Mouse (Mus musculus) heart, embryonic 16.5 days (tissue): ENCODE data around the gene Ptger4. TPM values are rescaled to one million over a fixed set of nuclear protein-coding genes. Genes with fewer than 3 reads are reported as not detected.
"Not testable (repeated sequence)": the region's sequence is repeated elsewhere in the genome, so short reads cannot be mapped to it uniquely, and the experiment has no call there.

Experiments
- ATAC-seq: fragments of 200-750 bp; cut with Nextera tagmentation; replicated peaks from 2 replicates; pipeline ENCODE4 v1.8.0; 2017; ENCODE audit warnings: moderate number of reproducible peaks; ENCODE audit not compliant: insufficient read depth, low FRiP score; ENCODE audit errors: extremely low read depth
- H3K27ac ChIP-seq: fragments of 300-500 bp; sonication (generic); 2 replicates; pipeline ENCODE4 v1.5.1; 2014; ENCODE audit warnings: mild to moderate bottlenecking, low read length, control low read depth, moderate library complexity
- H3K27me3 ChIP-seq: fragments of 300-500 bp; sonication (generic); 2 replicates; pipeline ENCODE4 v1.6.1; 2014; ENCODE audit warnings: low read length, mixed read lengths; ENCODE audit not compliant: control insufficient read depth, insufficient read depth
- H3K36me3 ChIP-seq: fragments of 300-500 bp; sonication (generic); 2 replicates; pipeline ENCODE4 v1.6.1; 2014; ENCODE audit not compliant: control insufficient read depth, insufficient read depth
- H3K4me1 ChIP-seq: fragments of 300-500 bp; sonication (generic); 2 replicates; pipeline ENCODE4 v1.6.1; 2014; ENCODE audit warnings: low read length, mixed read lengths; ENCODE audit not compliant: control insufficient read depth, insufficient read depth
- H3K4me2 ChIP-seq: fragments of 300-500 bp; sonication (generic); 2 replicates; pipeline ENCODE4 v1.6.1; 2014; ENCODE audit warnings: low read depth, mild to moderate bottlenecking, control low read depth, low read length
- H3K4me3 ChIP-seq: fragments of 300-500 bp; sonication (generic); 2 replicates; pipeline ENCODE4 v1.5.1; 2014; ENCODE audit warnings: mild to moderate bottlenecking, control low read depth, low read length
- H3K9ac ChIP-seq: fragments of 300-500 bp; sonication (generic); 2 replicates; pipeline ENCODE4 v1.6.1; 2014; ENCODE audit warnings: low read length, control low read depth
- H3K9me3 ChIP-seq: fragments of 300-500 bp; sonication (generic); replicated peaks from 2 replicates; pipeline ENCODE4 v1.6.1; 2016; ENCODE audit warnings: low read length; ENCODE audit not compliant: control insufficient read depth
- WGBS: fragments of 180-500 bp; shearing (Covaris S2); extraction: QIAGEN DNeasy Blood & Tissue Kit; methylation state at CpG from one replicate; pipeline ENCODE4 v1.1.7; 2014; 5-methylcytosine and 5-hydroxymethylcytosine counted together
- polyA plus RNA-seq: library from polyadenylated mRNA; unstranded; fragments of >200 nt; fragmentation: Nextera tagmentation; extraction: Ambion mirVana; gene quantifications from 2 replicates; pipeline ENCODE4 v1.2.1, GENCODE M21; 2015

The Ptger4 gene
- polyA plus RNA-seq, 1 experiment from 2014 or later, result 6.7 TPM

GRCm38 (mm10) chr15:5239901-5240300 lies 4.1 kb downstream of the Ptger4 start:
- Histone ChIP-seq H3K27ac (peak overlapping the region; percentile 75), H3K9ac (peak overlapping the region; percentile 6; the same call in 1 of the 2 replicates), H3K4me3 (peak overlapping the region; percentile 29), H3K9me3 (no peaks in the 10 kb centered on the region), H3K4me1 (peaks cover 35% of the 10 kb centered on the region), H3K36me3 (no peaks in the 10 kb centered on the region), H3K27me3 (peaks cover 21% of the 10 kb centered on the region), H3K4me2 (peak overlapping the region; percentile 99)
- no peak for ATAC-seq
- WGBS, result 44% methylated on average over 6 of the region's 6 CpGs

GRCm38 (mm10) chr15:5239361-5239760 lies 4.6 kb downstream of the Ptger4 start:
- ATAC-seq, result no peak
- Histone ChIP-seq H3K9ac (no peak overlapping the region), H3K9me3 (no peaks in the 10 kb centered on the region), H3K4me2 (peak overlapping the region; percentile 99), H3K36me3 (no peaks in the 10 kb centered on the region), H3K27me3 (peaks cover 21% of the 10 kb centered on the region), H3K27ac (peak overlapping the region; percentile 75), H3K4me1 (peaks cover 30% of the 10 kb centered on the region), H3K4me3 (peak overlapping the region; percentile 29)
- WGBS, result 52% methylated on average over 4 of the region's 4 CpGs

- Histone ChIP-seq H3K27me3 (peaks cover 18% of the 10 kb centered on the region), H3K9ac (no peak overlapping the region), H3K9me3 (no peaks in the 10 kb centered on the region), H3K4me1 (peaks cover 27% of the 10 kb centered on the region), H3K36me3 (no peaks in the 10 kb centered on the region), H3K27ac (no peak overlapping the region; the same call in 1 of the 2 replicates), H3K4me2 (peak overlapping the region; percentile 23; the same call in 1 of the 2 replicates), H3K4me3 (no peak overlapping the region)
- no peak for ATAC-seq
- 71% methylated on average over 4 of the region's 4 CpGs for WGBS
These were observed 5.4 kb downstream of the Ptger4 start for GRCm38 (mm10) chr15:5238553-5238952.

- no peak overlapping the region for H3K9ac ChIP-seq
- H3K36me3 ChIP-seq, result no peaks in the 10 kb centered on the region
- no peaks in the 10 kb centered on the region for H3K9me3 ChIP-seq
- H3K27me3 ChIP-seq, result peaks cover 14% of the 10 kb centered on the region
- H3K4me2 ChIP-seq, result no peak overlapping the region
- H3K4me1 ChIP-seq, result peaks cover 22% of the 10 kb centered on the region
- ATAC-seq, result no peak
- H3K4me3 ChIP-seq, result no peak overlapping the region
- no peak overlapping the region for H3K27ac ChIP-seq
- WGBS, result 51% methylated on average over 7 of the region's 7 CpGs
These were observed 5.9 kb downstream of the Ptger4 start for GRCm38 (mm10) chr15:5238073-5238472.

- Histone ChIP-seq H3K4me3 (no peak overlapping the region; the same call in 1 of the 2 replicates), H3K9me3 (no peaks in the 10 kb centered on the region), H3K4me1 (peaks cover 13% of the 10 kb centered on the region), H3K36me3 (no peaks in the 10 kb centered on the region), H3K9ac (no peak overlapping the region), H3K27me3 (peaks cover 4% of the 10 kb centered on the region), H3K4me2 (no peak overlapping the region), H3K27ac (no peak overlapping the region)
- no peak for ATAC-seq
- WGBS, result 54% methylated on average over 7 of the region's 7 CpGs
These were observed 6.9 kb downstream of the Ptger4 start for GRCm38 (mm10) chr15:5237012-5237660.

- ATAC-seq, result no peak
- no peak overlapping the region for H3K27ac ChIP-seq
- no peak overlapping the region for H3K4me3 ChIP-seq
- H3K27me3 ChIP-seq, result no peaks in the 10 kb centered on the region; the same call in 1 of the 2 replicates
- H3K36me3 ChIP-seq, result no peaks in the 10 kb centered on the region
- WGBS, result 12% methylated on average over 6 of the region's 6 CpGs
- no peaks in the 10 kb centered on the region for H3K9me3 ChIP-seq
- no peak overlapping the region for H3K9ac ChIP-seq
- peaks cover 11% of the 10 kb centered on the region for H3K4me1 ChIP-seq
- peak overlapping the region; percentile 21; the same call in 1 of the 2 replicates for H3K4me2 ChIP-seq
These were observed 7.4 kb downstream of the Ptger4 start for GRCm38 (mm10) chr15:5236538-5236937.

- no peak overlapping the region for H3K9ac ChIP-seq
- H3K27me3 ChIP-seq, result no peaks in the 10 kb centered on the region
- no peak; the same call in 1 of the 2 replicates for ATAC-seq
- H3K4me3 ChIP-seq, result no peak overlapping the region
- peaks cover 11% of the 10 kb centered on the region for H3K4me1 ChIP-seq
- H3K9me3 ChIP-seq, result no peaks in the 10 kb centered on the region
- 32% methylated on average over 8 of the region's 8 CpGs for WGBS
- no peaks in the 10 kb centered on the region for H3K36me3 ChIP-seq
- H3K4me2 ChIP-seq, result peak overlapping the region; percentile 34; the same call in 1 of the 2 replicates
- no peak overlapping the region for H3K27ac ChIP-seq
These were observed 8.5 kb downstream of the Ptger4 start for GRCm38 (mm10) chr15:5235527-5235926.

- Histone ChIP-seq H3K9me3 (no peaks in the 10 kb centered on the region), H3K4me2 (no peak overlapping the region), H3K36me3 (no peaks in the 10 kb centered on the region), H3K9ac (no peak overlapping the region), H3K27me3 (no peaks in the 10 kb centered on the region), H3K4me1 (peaks cover 11% of the 10 kb centered on the region), H3K27ac (no peak overlapping the region), H3K4me3 (no peak overlapping the region)
- WGBS, result 79% methylated on average over 16 of the region's 16 CpGs
- no peak for ATAC-seq
These were observed 9.3 kb downstream of the Ptger4 start for GRCm38 (mm10) chr15:5234659-5235058.

- not testable (repeated sequence) for H3K36me3 ChIP-seq, H3K4me1 ChIP-seq, H3K4me3 ChIP-seq, H3K27ac ChIP-seq, H3K9me3 ChIP-seq, ATAC-seq, H3K4me2 ChIP-seq, H3K9ac ChIP-seq, H3K27me3 ChIP-seq
- WGBS, result 71% methylated on average over 10 of the region's 10 CpGs
These were observed 13.2 kb downstream of the Ptger4 start for GRCm38 (mm10) chr15:5230746-5231145.
